Mouse (Mus musculus) layer of hippocampus, postnatal 14 days (tissue): Measurements from ENCODE around the gene Gm20518. TPM values are rescaled to one million over a fixed set of nuclear protein-coding genes. Genes with fewer than 3 reads are reported as not detected.

Experiments
- DNase-seq, 2 experiments: peaks; one replicate each; pipeline ENCODE4 v3.0.0; 2021 to 2022; ENCODE audit warnings: low spot score in 2 of 2, mixed read lengths in 1 of 2
- total RNA-seq, 2 experiments: library from RNA; stranded (reverse); gene quantifications; 2 replicates each; pipeline ENCODE4 v1.2.3; 2021

Gene Gm20518
- total RNA-seq, 2 experiments from 2014 or later: 1.9 to 2.4 TPM

DNA sequence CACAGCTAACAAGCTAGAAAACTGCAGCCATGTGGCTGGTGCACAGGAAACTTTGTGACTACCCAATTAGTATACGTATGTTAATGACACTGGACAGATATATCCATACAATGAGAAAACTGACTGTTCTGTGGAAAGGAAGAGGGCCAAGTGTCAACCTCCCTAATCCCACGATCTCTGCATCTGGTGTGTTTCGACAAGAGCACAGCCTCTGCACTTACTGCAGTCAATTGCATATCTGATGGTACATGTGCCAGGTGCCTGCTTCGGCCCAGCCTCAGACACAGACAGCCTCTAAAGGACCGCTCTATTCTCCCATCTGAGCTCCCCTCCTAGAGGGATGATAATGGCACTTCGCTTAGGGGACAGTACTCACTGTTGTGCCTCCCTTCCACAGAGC is 43.0 kb downstream of the Gm20518 start:
- no peak for DNase-seq

DNA sequence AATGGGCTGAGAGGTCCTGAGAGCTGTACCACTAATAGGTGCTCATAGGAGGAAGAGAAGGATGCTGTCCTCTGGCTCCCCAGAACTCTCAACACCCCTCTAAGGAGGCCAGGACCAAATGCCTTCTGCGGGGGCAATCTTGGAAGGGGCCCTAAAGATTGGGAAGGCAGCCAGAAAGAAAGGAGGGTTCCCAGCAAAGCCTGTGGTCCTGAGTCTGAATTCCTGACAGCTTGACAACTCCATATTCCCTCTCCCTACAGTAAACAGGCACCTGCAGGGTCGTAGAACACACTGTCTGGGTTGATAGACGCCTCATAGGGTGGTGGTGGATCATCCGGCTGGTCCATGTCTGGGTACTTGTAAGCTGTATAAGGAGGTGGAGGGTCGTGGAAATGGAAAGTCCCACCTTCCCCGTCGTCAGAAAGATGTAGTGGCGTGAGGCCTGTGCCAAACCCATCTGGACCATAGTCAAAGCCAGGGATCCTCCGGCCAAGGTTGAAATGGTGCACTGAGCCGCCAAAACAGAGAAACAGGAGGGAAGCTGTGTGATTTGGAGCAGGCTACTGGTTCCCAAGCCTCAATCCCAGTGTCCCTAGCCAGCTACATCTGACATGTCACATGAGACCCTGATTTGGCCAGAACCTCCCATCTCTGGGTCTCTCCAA is 47.6 kb downstream of the Gm20518 start:
- DNase-seq: no peak

DNA sequence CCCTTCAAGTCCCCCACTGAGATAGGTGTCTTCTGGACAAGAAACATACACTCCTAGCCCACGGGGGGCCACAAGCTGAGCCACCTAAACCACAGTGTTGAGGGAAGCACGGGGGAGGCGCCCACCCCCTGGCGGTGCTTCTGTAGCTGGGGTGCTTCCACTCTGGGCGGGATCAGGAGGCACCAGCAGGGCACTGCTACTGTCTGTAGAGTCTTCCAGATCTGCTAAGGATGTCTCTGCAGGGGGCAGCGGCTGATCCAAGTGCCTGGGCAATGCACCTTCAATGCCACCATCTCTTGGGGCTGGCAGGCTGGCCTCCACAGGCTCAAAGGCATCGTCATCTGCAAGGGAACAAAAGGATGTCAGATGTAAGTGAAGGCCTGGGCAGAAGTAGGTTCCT is 49.0 kb downstream of the Gm20518 start:
- no peak for DNase-seq

DNA sequence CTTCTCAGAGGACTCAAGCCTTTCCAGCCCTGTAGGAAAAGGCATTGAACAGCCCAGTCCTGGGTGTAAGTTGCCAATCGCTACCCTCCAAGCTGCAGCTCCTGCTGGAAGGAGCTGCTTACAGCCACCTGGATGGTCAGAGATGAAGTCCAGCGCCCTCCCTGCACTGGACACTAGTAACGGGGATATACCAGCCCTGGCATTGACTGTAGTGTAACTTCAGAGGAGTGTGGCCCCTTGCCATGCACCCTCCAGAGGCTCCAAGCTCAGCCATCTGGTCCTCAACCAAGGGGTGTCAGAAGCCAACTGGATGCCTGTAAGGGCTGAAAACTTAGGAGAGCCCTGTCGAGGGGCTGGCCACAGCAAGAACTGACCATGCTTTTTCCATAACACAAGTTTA is 51.5 kb downstream of the Gm20518 start:
- no peak for DNase-seq

DNA sequence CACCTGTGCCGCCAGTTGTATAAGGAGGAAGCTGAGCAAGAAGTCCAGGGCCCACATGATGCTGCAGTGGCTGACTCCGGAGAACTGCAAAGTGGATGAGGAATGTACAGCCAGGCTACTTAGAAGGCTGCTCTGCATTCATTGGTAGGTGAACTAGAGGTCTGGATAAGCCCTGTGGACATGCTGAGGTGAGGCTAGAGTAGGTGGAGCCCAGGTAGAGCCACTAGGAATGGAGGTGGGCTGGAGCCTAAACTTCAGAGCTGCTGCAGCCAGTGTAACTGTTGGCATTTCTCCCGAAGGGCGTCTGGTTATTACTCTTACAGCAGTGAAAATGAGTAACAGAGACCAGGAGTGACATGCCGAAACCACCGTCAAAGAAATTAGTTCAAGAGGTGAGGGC is 53.4 kb downstream of the Gm20518 start, which contains the start of gene Car15:
Car15 (minus strand) TSS at position 314 of the 400 bp plus-strand sequence.
- DNase-seq: no peak

DNA sequence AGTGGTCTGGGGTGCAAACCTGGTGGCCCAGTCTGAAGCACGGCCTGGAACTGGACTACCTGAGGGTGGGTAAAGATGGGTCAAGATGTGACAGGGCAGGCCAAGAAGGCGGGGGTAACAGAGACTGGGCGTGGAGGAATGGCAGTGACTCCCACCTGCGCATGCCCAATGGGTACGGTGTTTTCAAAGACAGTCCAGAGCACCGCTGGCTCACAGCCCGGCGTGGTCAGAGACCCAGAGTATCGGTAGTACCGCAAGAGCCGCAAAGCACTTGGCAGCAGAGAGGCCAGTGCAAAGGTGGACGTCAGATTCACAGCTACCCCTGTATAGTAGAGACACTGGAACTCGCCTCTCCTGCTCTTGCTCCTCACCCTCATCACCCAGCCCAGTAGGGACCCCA is 56.0 kb downstream of the Gm20518 start:
- no peak for DNase-seq

DNA sequence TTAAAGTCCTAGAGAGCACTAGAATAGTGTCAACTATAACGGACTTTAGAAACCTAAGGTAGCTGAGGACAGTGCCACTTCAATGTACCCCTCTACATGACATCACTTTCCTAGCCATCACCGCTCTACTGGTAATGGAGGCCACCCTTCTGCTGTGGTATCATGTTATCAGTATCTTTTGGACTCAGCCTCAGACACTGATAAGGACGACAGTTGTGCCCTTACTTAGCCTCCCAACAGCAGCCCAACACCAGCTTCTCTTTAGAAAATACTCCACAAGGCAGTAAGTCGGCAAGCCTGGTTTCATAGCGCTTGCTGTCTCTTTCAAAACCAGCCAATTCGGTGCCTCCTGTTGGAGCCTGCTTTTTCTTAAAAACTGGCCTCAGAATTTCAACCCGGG is 56.9 kb downstream of the Gm20518 start:
- no peak for DNase-seq

DNA sequence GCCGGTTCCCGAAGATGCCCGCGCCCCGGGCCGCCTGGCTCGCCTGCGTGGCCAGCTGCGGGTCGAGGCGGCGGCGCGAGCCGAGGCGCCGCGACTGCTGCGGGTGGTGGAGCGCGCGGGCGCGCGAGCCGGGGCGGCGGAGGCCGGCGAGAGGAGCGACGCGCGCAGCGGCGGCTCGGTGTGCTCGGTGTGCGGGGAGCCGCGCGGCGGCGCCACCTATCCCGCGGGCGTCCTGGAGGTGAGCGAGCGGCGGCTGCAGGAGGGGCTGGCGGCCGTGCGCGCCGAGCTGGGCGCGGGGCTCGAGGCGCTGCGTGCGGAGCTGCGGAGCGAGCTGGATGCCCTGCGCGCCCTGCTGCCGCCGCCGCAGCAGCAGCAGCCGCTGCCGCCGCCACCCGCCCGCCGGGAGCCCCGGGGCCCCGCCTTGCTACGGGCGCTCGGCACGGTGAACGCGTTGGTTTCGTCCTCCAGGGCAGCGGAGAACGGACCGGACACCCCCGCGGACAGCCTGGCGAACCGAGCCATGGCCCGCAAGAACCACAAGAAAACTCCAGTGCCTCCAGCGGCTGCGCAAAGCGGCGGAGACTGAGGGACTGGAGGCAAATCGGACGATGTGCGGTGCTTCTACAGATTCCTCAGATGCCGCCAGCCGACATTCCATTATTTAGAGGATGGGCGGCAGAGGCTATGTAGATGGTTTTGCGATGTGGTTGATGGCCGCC is 57.6 kb downstream of the Gm20518 start:
- peak in 1 of 2 experiments; percentile 54 for DNase-seq

DNA sequence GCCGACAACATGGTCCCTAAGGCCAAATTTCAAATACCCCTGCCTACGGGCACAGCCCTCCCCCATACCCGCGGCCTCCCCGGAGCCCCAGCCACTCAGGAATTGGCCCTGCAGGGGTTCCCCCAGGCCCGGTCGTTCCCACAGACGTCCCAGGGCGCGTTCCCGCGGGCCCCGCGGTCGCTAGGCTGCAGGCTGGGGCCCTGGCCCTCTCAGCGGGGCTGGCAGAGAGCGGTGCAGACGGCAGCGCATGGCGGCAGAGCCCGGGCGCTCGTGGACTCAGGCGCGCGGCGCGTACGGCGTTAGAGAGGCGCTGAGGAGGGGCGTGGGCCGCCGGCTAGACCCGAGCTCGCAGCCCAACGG is 58.2 kb downstream of the Gm20518 start:
- peak; percentile 46 to 74 for DNase-seq

DNA sequence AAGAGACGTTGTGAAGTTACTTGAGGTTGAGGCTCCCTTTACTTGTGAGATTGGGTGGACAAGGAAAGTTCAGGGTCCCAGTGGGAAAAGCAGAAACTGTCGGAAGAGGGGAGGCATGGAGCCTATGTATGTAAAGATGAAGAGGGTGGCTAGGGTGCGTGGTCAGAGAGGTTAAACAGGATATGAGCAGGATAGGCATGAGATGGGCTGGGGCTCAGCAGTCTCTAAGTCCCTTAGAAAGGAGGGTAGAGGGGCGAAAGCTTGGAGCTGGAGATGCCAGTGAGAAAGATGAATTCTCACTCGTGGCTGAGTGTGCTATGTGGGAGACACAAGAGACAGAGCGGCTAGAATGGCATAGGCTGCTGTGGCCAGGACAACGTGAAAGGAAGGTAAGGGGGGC is 58.6 kb downstream of the Gm20518 start, which contains the start of gene B830017H08Rik:
B830017H08Rik (plus strand) TSS at position 301 of the 400 bp plus-strand sequence.
- DNase-seq: no peak

DNA sequence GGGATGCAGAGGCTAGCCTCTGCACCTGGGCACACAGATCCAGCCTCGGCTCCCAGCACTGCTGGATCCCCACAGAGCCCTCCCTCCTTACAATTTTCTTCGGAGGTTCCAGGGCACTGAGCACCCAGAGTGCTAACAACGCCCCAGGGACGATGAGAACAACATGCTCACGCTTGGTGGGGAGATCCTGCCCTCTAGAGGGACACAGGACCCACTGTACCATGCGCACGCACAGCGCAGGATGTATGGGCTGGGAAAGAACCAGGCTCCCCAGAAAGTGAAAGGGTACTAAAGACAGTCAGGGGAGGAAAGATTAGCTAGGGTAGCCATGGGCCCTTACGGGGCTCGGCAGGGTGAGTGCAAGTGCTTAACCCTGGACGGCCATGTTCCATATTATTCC is 59.7 kb downstream of the Gm20518 start:
- no peak for DNase-seq

DNA sequence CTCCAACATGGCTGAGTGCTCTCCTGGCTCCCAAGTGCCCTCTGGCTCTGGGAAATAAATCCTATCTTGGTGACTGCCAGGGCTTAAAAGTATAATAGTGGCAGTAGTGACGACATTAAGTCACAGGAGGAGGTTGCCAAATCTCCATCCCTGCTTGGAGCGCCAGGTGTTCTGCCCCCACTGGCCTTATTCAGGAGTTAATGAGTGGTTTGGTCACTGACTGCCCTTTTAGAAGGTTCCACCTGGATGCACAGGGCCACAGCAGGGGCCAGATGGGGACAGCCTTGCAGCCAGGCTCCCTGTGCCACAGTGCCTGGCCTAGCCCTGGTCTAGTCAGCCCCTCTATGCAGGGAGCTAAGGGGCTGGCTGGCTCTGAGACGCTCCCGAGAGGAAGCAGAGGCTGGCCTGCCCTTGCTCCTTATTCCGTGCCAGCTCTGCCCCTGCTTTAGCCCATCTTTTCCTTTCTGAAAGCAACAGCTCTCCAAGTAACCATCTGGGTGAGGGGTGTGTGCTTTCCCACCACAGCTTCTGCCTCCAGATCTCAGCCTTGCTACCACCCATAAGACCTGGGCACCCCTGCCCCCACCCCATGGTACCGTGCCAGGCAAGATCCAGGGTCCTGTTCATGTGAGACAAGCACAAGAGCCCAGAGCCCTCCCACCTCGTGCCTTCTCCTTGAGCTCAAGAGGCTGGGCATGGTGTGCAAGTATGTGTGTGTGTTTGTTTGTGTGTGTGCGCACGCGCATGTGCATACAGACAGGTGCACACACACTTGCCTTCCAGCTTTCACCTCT is 60.9 kb downstream of the Gm20518 start:
- DNase-seq: no peak

DNA sequence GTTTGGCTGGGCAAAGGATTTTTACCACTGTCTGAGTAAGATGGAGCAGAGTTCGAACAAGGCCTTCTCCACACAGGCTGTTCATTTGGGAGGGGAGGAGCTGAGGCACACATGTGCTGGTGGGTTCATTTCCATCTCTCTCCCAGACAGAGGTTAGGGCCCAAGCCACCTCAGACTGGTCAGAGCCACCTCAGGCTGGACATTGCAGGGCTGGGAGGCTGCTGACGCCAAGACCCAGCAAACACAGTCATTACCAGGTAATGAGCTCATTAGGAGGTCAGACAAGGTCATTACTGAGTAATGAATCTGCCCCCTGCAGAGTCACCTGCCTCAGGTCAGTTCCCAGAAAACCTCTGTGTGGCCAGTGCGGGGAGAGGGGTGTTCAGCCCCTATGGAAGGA is 62.6 kb downstream of the Gm20518 start:
- no peak for DNase-seq

DNA sequence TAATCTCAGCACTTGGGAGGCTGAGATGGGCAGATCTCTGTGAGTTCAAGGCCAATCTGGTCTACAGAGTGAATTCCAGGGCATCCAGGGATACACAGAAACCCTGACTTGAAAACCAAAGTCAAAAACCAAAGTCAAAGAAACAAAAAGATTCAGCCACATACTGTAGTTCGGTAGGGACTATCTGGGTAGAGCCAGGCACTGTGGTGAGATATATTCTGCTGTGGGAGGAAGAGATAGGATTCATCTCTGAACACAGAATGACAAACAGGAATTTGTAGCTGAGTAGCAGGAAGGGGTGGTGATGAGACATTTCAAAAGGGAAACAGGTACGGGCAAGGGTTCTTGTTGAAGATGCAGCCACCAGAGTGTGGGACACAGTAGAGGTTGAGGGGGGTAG is 63.2 kb downstream of the Gm20518 start:
- no peak for DNase-seq

DNA sequence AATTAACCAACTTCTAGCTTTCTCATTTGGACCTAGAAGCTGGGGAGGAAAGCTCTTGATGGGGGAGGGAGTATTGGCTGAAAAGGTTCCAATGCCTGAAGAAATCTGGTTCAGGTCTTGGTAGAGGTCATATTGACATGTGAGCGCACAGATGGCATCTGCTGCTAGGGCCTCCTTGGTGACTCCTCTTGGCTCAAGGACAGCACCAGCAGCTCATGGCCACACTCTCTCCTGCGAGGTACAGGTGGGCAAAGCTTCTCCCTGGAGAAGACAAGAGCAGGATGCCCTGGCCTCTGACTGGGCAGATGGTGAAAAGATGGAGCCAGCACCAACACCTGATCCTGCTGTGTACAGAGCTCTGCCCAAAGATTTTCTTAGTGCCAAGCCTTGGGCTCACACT is 65.0 kb downstream of the Gm20518 start:
- no peak for DNase-seq

DNA sequence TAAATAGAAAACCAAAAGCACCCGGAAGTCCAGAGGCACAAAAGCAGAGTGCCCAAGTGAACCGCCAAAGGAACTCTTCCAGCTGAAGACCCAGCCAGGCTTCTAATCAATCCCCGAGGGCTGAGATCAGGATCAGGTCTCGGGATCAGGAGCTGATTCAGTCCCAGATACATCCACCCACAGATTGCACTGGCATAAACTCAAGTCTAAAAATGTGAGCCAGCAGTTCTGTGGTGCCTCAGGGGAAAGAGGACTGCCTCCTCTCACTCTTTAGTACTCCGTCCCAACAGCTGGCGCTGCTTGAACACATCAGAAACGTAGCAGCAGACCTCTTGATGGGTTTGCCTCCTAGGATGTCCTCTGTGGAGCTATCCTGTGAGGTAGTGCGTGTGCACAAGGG is 74.9 kb downstream of the Gm20518 start:
- DNase-seq: no peak

DNA sequence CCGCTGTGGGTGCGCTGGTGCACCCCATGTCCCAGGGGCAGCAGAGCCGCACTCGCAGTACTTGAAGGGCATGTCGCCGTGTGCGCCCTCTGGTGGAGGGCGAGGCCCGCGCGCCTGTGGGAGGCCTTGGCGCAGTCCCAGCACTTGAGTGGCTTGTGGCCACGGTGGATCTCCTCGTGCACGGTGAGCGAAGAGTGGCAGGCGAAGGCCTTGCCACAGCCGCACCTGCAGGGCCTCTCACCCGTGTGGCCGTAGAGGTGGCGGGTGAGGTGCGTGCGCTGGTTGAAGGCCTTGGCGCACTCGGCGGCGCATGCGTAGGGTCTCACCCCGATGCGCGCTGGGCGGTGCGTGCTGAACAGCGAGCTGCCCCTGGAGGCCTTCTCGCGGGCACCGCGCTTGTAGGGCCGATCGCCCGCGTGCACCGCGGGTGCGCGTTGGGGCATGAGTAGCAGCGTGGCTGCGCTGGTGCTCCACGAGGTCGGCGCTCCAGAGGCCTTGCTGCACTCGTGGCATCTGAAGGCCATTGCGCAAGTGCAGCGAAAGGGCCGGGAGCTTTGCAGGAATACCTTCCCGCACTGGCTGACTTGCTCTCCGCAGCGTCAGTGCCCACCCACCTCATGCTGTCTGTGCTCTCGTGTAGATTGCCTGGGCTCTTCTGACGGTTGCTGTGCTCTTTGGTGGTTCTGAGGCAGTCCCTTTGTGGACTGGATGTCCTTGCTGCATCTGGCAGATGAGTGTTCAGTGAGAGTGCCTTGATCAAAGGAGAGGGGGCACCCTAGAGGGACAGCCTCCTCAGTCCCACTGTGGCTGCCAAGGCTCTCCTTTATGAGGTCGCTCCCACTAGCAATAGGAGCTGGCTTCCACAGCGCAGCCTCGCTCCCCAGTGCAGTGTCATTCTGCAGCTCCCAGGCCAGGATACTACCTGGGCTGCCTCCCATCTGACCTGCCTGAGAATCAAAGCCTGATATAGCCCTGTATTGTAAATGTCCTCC is 75.8 kb downstream of the Gm20518 start:
- peak in 1 of 2 experiments; percentile 52 for DNase-seq

DNA sequence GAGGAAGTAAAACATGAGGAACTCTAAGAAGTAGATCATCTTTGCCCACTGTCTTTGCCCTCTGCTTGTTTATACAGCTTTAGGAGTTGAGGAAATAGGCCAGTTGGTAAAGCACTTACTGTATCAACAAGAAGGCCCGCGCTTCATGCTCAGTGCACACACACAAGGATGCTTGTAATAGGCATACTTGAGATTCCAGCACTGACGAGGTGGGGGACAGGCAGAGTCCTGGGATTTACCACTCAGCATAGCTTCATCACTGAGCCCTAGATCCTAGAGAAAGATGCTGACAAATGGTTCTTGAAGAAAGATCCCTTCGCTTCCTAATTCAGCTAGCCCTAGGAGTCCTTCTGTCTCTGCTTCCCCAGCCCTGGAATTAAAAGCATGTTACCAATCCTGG is 78.3 kb downstream of the Gm20518 start:
- DNase-seq: no peak

DNA sequence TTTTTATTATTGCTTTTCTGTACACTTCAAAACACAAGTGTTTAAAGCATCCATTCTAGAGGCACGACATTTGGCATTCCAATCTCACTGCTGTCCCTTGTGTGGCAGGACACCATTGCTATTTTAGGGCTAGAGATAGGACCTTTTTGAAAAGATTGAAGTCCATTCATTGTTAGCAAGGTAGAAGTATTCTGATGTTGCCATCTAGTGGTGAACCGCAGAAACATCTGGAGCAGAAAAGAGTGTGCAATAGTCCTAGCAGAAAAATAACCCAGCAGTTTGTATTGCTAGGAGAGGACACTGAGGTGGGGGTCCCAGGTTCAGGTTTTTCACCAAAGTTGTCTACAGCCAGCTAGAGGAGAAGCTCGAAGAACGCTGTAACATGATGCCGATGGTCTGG is 79.4 kb downstream of the Gm20518 start:
- DNase-seq: peak in 1 of 2 experiments; percentile 60

DNA sequence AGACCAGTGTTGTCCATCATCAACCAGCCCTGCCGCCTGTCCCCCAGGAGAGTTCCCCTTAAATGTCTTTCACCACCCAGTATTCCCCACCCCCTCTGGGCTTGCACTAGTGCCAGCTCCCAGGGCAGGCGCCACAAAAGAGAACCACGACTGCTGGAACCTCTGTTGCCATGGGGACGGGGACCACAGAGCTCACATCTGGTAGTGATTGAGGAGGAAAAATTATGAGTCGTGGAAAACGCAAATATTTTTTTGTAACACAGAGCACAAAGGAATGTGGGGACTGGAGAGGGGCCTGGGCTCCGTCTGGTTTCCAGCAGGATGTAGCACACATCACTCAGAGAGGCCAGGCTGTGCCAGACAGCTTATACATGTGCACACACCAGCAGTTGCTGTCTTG is 81.8 kb downstream of the Gm20518 start:
- DNase-seq: no peak

DNA sequence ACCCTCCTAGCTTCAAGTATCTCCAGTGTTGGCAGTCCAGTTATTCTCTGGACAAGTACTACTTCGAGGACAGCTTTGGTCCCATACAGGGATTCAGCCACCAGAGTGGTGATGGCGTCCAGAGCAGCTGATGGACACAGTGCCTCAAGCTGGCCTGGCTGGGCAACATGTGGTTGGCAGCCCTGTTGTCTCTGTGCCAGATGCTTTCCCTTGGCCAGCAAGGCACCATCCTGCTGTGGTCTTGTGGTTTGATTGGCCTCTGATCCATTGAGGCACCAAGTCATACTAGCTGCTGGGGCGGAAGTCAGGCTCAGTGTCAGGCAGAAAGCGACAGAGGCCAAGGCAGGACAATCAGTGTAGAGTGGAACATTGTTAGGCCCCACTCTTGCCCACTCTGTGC is 82.3 kb downstream of the Gm20518 start:
- no peak for DNase-seq
